Mouse (Mus musculus): ENCODE measurements around the gene Alg14. TPM values are rescaled to one million over a fixed set of nuclear protein-coding genes. Genes with fewer than 3 reads are reported as not detected.

Alg14 gene
- polyA plus RNA-seq, 1 experiment from 2014 or later = 20.0 TPM

- no peaks in the 10 kb centered on the region for H3K27me3 ChIP-seq (replicated peaks)
- no peak overlapping the region for H3K27ac ChIP-seq
- ATAC-seq = no peak
- 0 out of 2 replicates have a peak, but pooled peaks cover 6% of the 10 kb centered on the region for H3K4me1 ChIP-seq
- WGBS (ENCODE audit: insufficient replicate concordance) = 67% methylated on average over 9 of the region's 9 CpGs
- no peaks in the 10 kb centered on the region for H3K9me3 ChIP-seq (replicated peaks)
- no peak overlapping the region for H3K9ac ChIP-seq
- no peak overlapping the region for H3K4me2 ChIP-seq
- H3K36me3 ChIP-seq = no peaks in the 10 kb centered on the region
- no peak overlapping the region for H3K4me3 ChIP-seq
Measured at GRCm38 (mm10) chr3:121373897-121374441, 82.4 kb downstream of the Alg14 start.

GRCm38 (mm10) chr3:121375541-121376129 is 84.1 kb downstream of the Alg14 start:
- Histone ChIP-seq H3K9me3 (replicated peaks) (no peaks in the 10 kb centered on the region), H3K27me3 (replicated peaks) (no peaks in the 10 kb centered on the region), H3K4me2 (no peak overlapping the region), H3K4me3 (no peak overlapping the region), H3K4me1 (no peaks in the 10 kb centered on the region), H3K9ac (no peak overlapping the region), H3K27ac (no peak overlapping the region), H3K36me3 (no peaks in the 10 kb centered on the region)
- WGBS (ENCODE audit: insufficient replicate concordance) = 73% methylated on average over 7 of the region's 7 CpGs
- no peak for ATAC-seq

- no peak overlapping the region for H3K4me3 ChIP-seq
- H3K4me1 ChIP-seq = no peaks in the 10 kb centered on the region
- no peaks in the 10 kb centered on the region for H3K27me3 ChIP-seq (replicated peaks)
- no peak overlapping the region for H3K9ac ChIP-seq
- no peaks in the 10 kb centered on the region for H3K9me3 ChIP-seq (replicated peaks)
- no peak overlapping the region for H3K4me2 ChIP-seq
- H3K36me3 ChIP-seq = no peaks in the 10 kb centered on the region
- peak; percentile 66 for ATAC-seq
- WGBS (ENCODE audit: insufficient replicate concordance) = 70% methylated on average over 15 of the region's 15 CpGs
- 0 out of 2 replicates have a peak overlapping the region, but pooled peaks have one; percentile 13 for H3K27ac ChIP-seq
Measured at GRCm38 (mm10) chr3:121378708-121379612, 87.4 kb downstream of the Alg14 start.

GRCm38 (mm10) chr3:121379699-121380098 is 88.1 kb downstream of the Alg14 start:
- no peak overlapping the region for H3K4me2 ChIP-seq
- H3K4me1 ChIP-seq = no peaks in the 10 kb centered on the region
- no peaks in the 10 kb centered on the region for H3K9me3 ChIP-seq (replicated peaks)
- no peaks in the 10 kb centered on the region for H3K36me3 ChIP-seq
- H3K9ac ChIP-seq = no peak overlapping the region
- H3K27ac ChIP-seq = no peak overlapping the region
- no peaks in the 10 kb centered on the region for H3K27me3 ChIP-seq (replicated peaks)
- H3K4me3 ChIP-seq = no peak overlapping the region
- no peak for ATAC-seq
- WGBS (ENCODE audit: insufficient replicate concordance) = 72% methylated on average over 5 of the region's 5 CpGs

- no peaks in the 10 kb centered on the region for H3K36me3 ChIP-seq
- no peaks in the 10 kb centered on the region for H3K27me3 ChIP-seq (replicated peaks)
- no peaks in the 10 kb centered on the region for H3K9me3 ChIP-seq (replicated peaks)
- no peak for ATAC-seq
- H3K4me1 ChIP-seq = peaks cover 26% of the 10 kb centered on the region
- 55% methylated on average over 3 of the region's 3 CpGs for WGBS (ENCODE audit: insufficient replicate concordance)
- no peak overlapping the region for H3K27ac ChIP-seq
- H3K4me2 ChIP-seq = no peak overlapping the region
- H3K9ac ChIP-seq = no peak overlapping the region
- H3K4me3 ChIP-seq = no peak overlapping the region
Measured at GRCm38 (mm10) chr3:121387471-121388009, 96.0 kb downstream of the Alg14 start.

GRCm38 (mm10) chr3:121389366-121389765 is 97.8 kb downstream of the Alg14 start:
- 46% methylated on average over 8 of the region's 8 CpGs for WGBS (ENCODE audit: insufficient replicate concordance)
- peaks cover 26% of the 10 kb centered on the region for H3K4me1 ChIP-seq
- no peaks in the 10 kb centered on the region for H3K27me3 ChIP-seq (replicated peaks)
- H3K4me2 ChIP-seq = no peak overlapping the region
- no peaks in the 10 kb centered on the region for H3K36me3 ChIP-seq
- ATAC-seq = peak; percentile 69
- H3K27ac ChIP-seq = peak overlapping the region; percentile 40; the same call in 1 of the 2 replicates
- no peak overlapping the region for H3K4me3 ChIP-seq
- H3K9ac ChIP-seq = no peak overlapping the region
- no peaks in the 10 kb centered on the region for H3K9me3 ChIP-seq (replicated peaks)

GRCm38 (mm10) chr3:121389860-121390530 is 98.4 kb downstream of the Alg14 start:
- no peak overlapping the region for H3K9ac ChIP-seq
- H3K36me3 ChIP-seq = no peaks in the 10 kb centered on the region
- H3K4me3 ChIP-seq = no peak overlapping the region
- ATAC-seq = no peak
- peak overlapping the region; percentile 40; the same call in 1 of the 2 replicates for H3K27ac ChIP-seq
- no peaks in the 10 kb centered on the region for H3K9me3 ChIP-seq (replicated peaks)
- H3K27me3 ChIP-seq (replicated peaks) = no peaks in the 10 kb centered on the region
- 62% methylated on average over 17 of the region's 17 CpGs for WGBS (ENCODE audit: insufficient replicate concordance)
- 0 out of 2 replicates have a peak overlapping the region, but pooled peaks have one; percentile 4 for H3K4me2 ChIP-seq
- peaks cover 26% of the 10 kb centered on the region for H3K4me1 ChIP-seq

- 56% methylated on average over 7 of the region's 7 CpGs for WGBS (ENCODE audit: insufficient replicate concordance)
- Histone ChIP-seq H3K4me3 (no peak overlapping the region), H3K4me1 (peaks cover 26% of the 10 kb centered on the region), H3K36me3 (no peaks in the 10 kb centered on the region), H3K9me3 (replicated peaks) (no peaks in the 10 kb centered on the region), H3K27me3 (replicated peaks) (no peaks in the 10 kb centered on the region), H3K27ac (no peak overlapping the region), H3K4me2 (no peak overlapping the region), H3K9ac (no peak overlapping the region)
- ATAC-seq = peak; percentile 13; the same call in 1 of the 2 replicates
Measured at GRCm38 (mm10) chr3:121390724-121391123, 99.2 kb downstream of the Alg14 start.

- Histone ChIP-seq H3K9me3 (replicated peaks) (no peaks in the 10 kb centered on the region), H3K4me1 (peaks cover 8% of the 10 kb centered on the region; the same call in 1 of the 2 replicates), H3K9ac (no peak overlapping the region), H3K27me3 (replicated peaks) (no peaks in the 10 kb centered on the region), H3K4me2 (no peak overlapping the region), H3K27ac (no peak overlapping the region), H3K36me3 (no peaks in the 10 kb centered on the region), H3K4me3 (no peak overlapping the region)
- 71% methylated on average over 16 of the region's 16 CpGs for WGBS (ENCODE audit: insufficient replicate concordance)
- ATAC-seq = no peak
Measured at GRCm38 (mm10) chr3:121395588-121396295, 104.2 kb downstream of the Alg14 start.

- no peak overlapping the region for H3K4me2 ChIP-seq
- no peak overlapping the region for H3K27ac ChIP-seq
- H3K4me3 ChIP-seq = no peak overlapping the region
- peaks cover 8% of the 10 kb centered on the region; the same call in 1 of the 2 replicates for H3K4me1 ChIP-seq
- H3K9ac ChIP-seq = no peak overlapping the region
- WGBS (ENCODE audit: insufficient replicate concordance) = 71% methylated on average over 7 of the region's 7 CpGs
- no peaks in the 10 kb centered on the region for H3K27me3 ChIP-seq (replicated peaks)
- ATAC-seq = no peak
- no peaks in the 10 kb centered on the region for H3K36me3 ChIP-seq
- H3K9me3 ChIP-seq (replicated peaks) = no peaks in the 10 kb centered on the region
Measured at GRCm38 (mm10) chr3:121396561-121396960, 105.0 kb downstream of the Alg14 start.

- Histone ChIP-seq H3K9ac (no peak overlapping the region), H3K4me2 (no peak overlapping the region), H3K9me3 (replicated peaks) (no peaks in the 10 kb centered on the region), H3K36me3 (no peaks in the 10 kb centered on the region), H3K27ac (no peak overlapping the region), H3K4me3 (no peak overlapping the region), H3K27me3 (replicated peaks) (no peaks in the 10 kb centered on the region; the same call in 1 of the 2 replicates), H3K4me1 (peaks cover 6% of the 10 kb centered on the region; the same call in 1 of the 2 replicates)
- ATAC-seq = no peak
- WGBS (ENCODE audit: insufficient replicate concordance) = 73% methylated on average over 6 of the region's 6 CpGs
Measured at GRCm38 (mm10) chr3:121397007-121397406, 105.4 kb downstream of the Alg14 start.

Data from liver, embryonic 12.5 days (tissue).